Mouse (Mus musculus) lung, embryonic 16.5 days (tissue): ENCODE measurements around the gene Lrrc49. TPM values are rescaled to one million over a fixed set of nuclear protein-coding genes. Genes with fewer than 3 reads are reported as not detected.

ENCODE experiments used
- ATAC-seq: fragments of 200-750 bp; cut with Nextera tagmentation; 2 replicates; pipeline ENCODE4 v1.8.0; 2017; ENCODE audit warnings: low read depth, mild to moderate bottlenecking, moderate library complexity
- H3K27ac ChIP-seq: fragments of 300-500 bp; sonication (generic); 2 replicates; pipeline ENCODE4 v1.5.1; 2014; ENCODE audit warnings: mild to moderate bottlenecking, control low read depth, low read length
- H3K27me3 ChIP-seq: fragments of 300-500 bp; sonication (generic); 2 replicates; pipeline ENCODE4 v1.6.1; 2014; ENCODE audit warnings: low read depth, low read length, mixed read lengths; ENCODE audit not compliant: control insufficient read depth, insufficient read depth
- H3K36me3 ChIP-seq: fragments of 300-500 bp; sonication (generic); 2 replicates; pipeline ENCODE4 v1.6.1; 2014; ENCODE audit warnings: low read length; ENCODE audit not compliant: control insufficient read depth, insufficient read depth
- H3K4me1 ChIP-seq: fragments of 300-500 bp; sonication (generic); replicated peaks from 2 replicates; pipeline ENCODE4 v1.6.1; 2014; ENCODE audit warnings: low read length, mixed read lengths; ENCODE audit not compliant: control insufficient read depth, insufficient read depth
- H3K4me2 ChIP-seq: fragments of 300-500 bp; sonication (generic); 2 replicates; pipeline ENCODE4 v1.6.1; 2014; ENCODE audit warnings: low read depth, low read length, control low read depth
- H3K4me3 ChIP-seq: fragments of 300-500 bp; sonication (generic); 2 replicates; pipeline ENCODE4 v1.5.1; 2014; ENCODE audit warnings: mild to moderate bottlenecking, low read length, control low read depth
- H3K9ac ChIP-seq: fragments of 300-500 bp; sonication (generic); 2 replicates; pipeline ENCODE4 v1.6.1; 2014; ENCODE audit warnings: low read length, control low read depth
- H3K9me3 ChIP-seq: fragments of 300-500 bp; sonication (generic); 2 replicates; pipeline ENCODE4 v1.6.1; 2016; ENCODE audit warnings: low read length; ENCODE audit not compliant: control insufficient read depth
- WGBS: fragments of 180-500 bp; shearing (Covaris S2); extraction: QIAGEN DNeasy Blood & Tissue Kit; methylation state at CpG from one replicate; pipeline ENCODE4 v1.1.7; 2014; 5-methylcytosine and 5-hydroxymethylcytosine counted together
- polyA plus RNA-seq: library from polyadenylated mRNA; unstranded; fragments of >200 nt; fragmentation: Nextera tagmentation; extraction: Ambion mirVana; gene quantifications from 2 replicates; pipeline ENCODE4 v1.2.1, GENCODE M21; 2015

Gene Lrrc49
- polyA plus RNA-seq, 1 experiment from 2014 or later: 16.3 TPM

- H3K4me2 ChIP-seq: peak within 1 kb of the TSS; percentile 97
- no peak within 1 kb of the TSS for H3K27ac ChIP-seq
- ATAC-seq: peak; percentile 79
- no peaks in the 10 kb centered on the region for H3K36me3 ChIP-seq
- under 1% methylated on average over 35 of the region's 51 CpGs for WGBS
- peaks cover 40% of the 10 kb centered on the region for H3K4me1 ChIP-seq
- H3K9me3 ChIP-seq: no peaks in the 10 kb centered on the region
- peak within 1 kb of the TSS; percentile 67 for H3K4me3 ChIP-seq
- H3K27me3 ChIP-seq: peaks cover 13% of the 10 kb centered on the region
- peak within 1 kb of the TSS; percentile 81 for H3K9ac ChIP-seq
These were observed 166.1 kb downstream of the Lrrc49 start, which contains the start of gene Thsd4 for GRCm38 (mm10) chr9:60521806-60522264. Gene Thsd4 (minus strand): TSS chr9:60522046.

DNA sequence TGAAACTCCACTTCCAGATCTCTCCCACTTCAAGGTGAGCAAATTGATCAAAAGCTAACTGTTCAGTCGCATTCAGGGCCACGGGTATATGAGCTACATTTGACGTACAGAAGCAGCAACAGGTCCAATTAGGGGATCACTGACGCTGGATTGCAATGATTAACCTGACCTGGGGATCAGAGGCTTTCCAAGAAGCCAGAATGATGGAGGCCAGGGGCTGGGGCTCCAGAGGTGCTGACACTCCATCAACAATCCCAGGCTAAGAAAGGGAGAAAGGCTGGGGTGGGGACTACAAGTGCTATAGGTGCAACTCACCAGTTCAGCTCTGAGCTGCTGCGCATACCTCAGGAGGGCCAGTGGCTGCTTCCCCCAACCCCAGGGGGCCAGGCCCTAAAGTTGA, 166.8 kb downstream of the Lrrc49 start:
- 46% methylated on average over 5 of the region's 5 CpGs for WGBS
- no peak for ATAC-seq

GRCm38 (mm10) chr9:60519601-60520000, 168.4 kb downstream of the Lrrc49 start:
- peak; percentile 23; the same call in 1 of the 2 replicates for ATAC-seq
- Histone ChIP-seq H3K27me3 (peaks cover 13% of the 10 kb centered on the region), H3K27ac (no peak overlapping the region), H3K4me1 (peaks cover 33% of the 10 kb centered on the region), H3K4me3 (no peak overlapping the region), H3K9me3 (no peaks in the 10 kb centered on the region), H3K36me3 (no peaks in the 10 kb centered on the region), H3K9ac (peak overlapping the region; percentile 4; the same call in 1 of the 2 replicates), H3K4me2 (no peak overlapping the region)
- 33% methylated on average over 3 of the region's 3 CpGs for WGBS

More for the DNA sequence above, 166.8 kb downstream of the Lrrc49 start:
- H3K27me3 ChIP-seq: peaks cover 13% of the 10 kb centered on the region
- no peak overlapping the region for H3K27ac ChIP-seq
- H3K36me3 ChIP-seq: no peaks in the 10 kb centered on the region
- H3K4me2 ChIP-seq: peak overlapping the region; percentile 97
- peak overlapping the region; percentile 67 for H3K4me3 ChIP-seq
- H3K4me1 ChIP-seq: peaks cover 39% of the 10 kb centered on the region
- peak overlapping the region; percentile 81; the same call in 1 of the 2 replicates for H3K9ac ChIP-seq
- no peaks in the 10 kb centered on the region for H3K9me3 ChIP-seq

Other genes with a start within 250 kb of the Lrrc49 start
- gene Thsd4, start 166.1 kb downstream of the Lrrc49 start, polyA plus RNA-seq: 6.4 and 7.3 TPM in 2 replicates
- gene Larp6, start 24.8 kb upstream of the Lrrc49 start, polyA plus RNA-seq: 1.2 and 1.3 TPM in 2 replicates
- gene Uaca, start 106.4 kb upstream of the Lrrc49 start, polyA plus RNA-seq: 30.9 and 33.3 TPM in 2 replicates